7 mouse cellular contexts compared by ENCODE assay signal in genomic region chr11:20594229-20595201, GRCm38 (mm10). TPM values are rescaled to one million over a fixed set of nuclear protein-coding genes. Genes with fewer than 3 reads are reported as not detected.
A peak's percentile ranks its signal among the peaks of the same experiment; 100 is the strongest.
DNase-seq lines count a peak whose midpoint lies in the region; ATAC-seq and TF ChIP-seq lines count a peak whose summit lies in the region.

No protein-coding gene starts in this region.

- no peaks in the 10 kb centered on the region for H3K27me3 ChIP-seq in megakaryocyte, embryonic 14.5 days (replicated peaks)
- no peaks in the 10 kb centered on the region for H3K27me3 ChIP-seq in stomach, postnatal 0 days (ENCODE audit: control insufficient read depth, insufficient read depth, low read length)

- H3K4me2 ChIP-seq in stomach, postnatal 0 days (replicated peaks; ENCODE audit: low read depth), result no peak overlapping the region

- DNase-seq in heart, adult 9 months (ENCODE audit: low spot score in 2 of 2), result peak; percentile 18 to 61
- peak; percentile 55 for DNase-seq in kidney, postnatal 14 days
- DNase-seq in stomach, postnatal 0 days (ENCODE audit: low spot score), result no peak
- DNase-seq in frontal cortex, postnatal 10 days (ENCODE audit: low spot score in 2 of 2), result no peak
- no peak for DNase-seq in right cerebral cortex, postnatal 10 days (ENCODE audit: low spot score in 2 of 2)

- H3K27ac ChIP-seq in stomach, postnatal 0 days (replicated peaks), result peak overlapping the region; percentile 5; the same call in 1 of the 2 replicates

- peak overlapping the region; percentile 3 for H3K4me3 ChIP-seq in megakaryocyte, embryonic 14.5 days (replicated peaks)
- H3K4me3 ChIP-seq in stomach, postnatal 0 days (ENCODE audit: low read depth, low read length), result no peak overlapping the region

- WGBS in stomach, postnatal 0 days, result 56% methylated on average over 22 of the region's 22 CpGs

- H3K36me3 ChIP-seq in megakaryocyte, embryonic 14.5 days (replicated peaks; ENCODE audit: low read length), result peaks cover 2% of the 10 kb centered on the region
- no peaks in the 10 kb centered on the region for H3K36me3 ChIP-seq in stomach, postnatal 0 days (ENCODE audit: control insufficient read depth, insufficient read depth, low read length)

- no peak for TF ChIP-seq EP300 in stomach, postnatal 0 days (optimal IDR thresholded peaks at IDR 0.05)

- H3K9me3 ChIP-seq in megakaryocyte, embryonic 14.5 days, result peaks cover 2% of the 10 kb centered on the region; the same call in 1 of the 2 replicates
- no peaks in the 10 kb centered on the region for H3K9me3 ChIP-seq in stomach, postnatal 0 days (ENCODE audit: control insufficient read depth, low read length)

- TF ChIP-seq CTCF in stomach, postnatal 0 days (IDR thresholded peaks at IDR 0.05; ENCODE audit: low read depth), result no peak

- H3K9ac ChIP-seq in stomach, postnatal 0 days (ENCODE audit: low read length), result no peak overlapping the region

- no peak for ATAC-seq in megakaryocyte, adult 5-6 weeks (ENCODE audit: poor library complexity, severe bottlenecking)
- no peak for ATAC-seq in stomach, postnatal 0 days (ENCODE audit: low FRiP score, low TSS enrichment)

- H3K4me1 ChIP-seq in megakaryocyte, embryonic 14.5 days, result peaks cover 14% of the 10 kb centered on the region
- H3K4me1 ChIP-seq in stomach, postnatal 0 days (replicated peaks; ENCODE audit: control insufficient read depth, insufficient read depth), result no peaks in the 10 kb centered on the region

RNA-seq across cellular contexts. Expression of gene Sertad2, which starts 51.5 kb away (rescaled TPM):
- 11.5 and 20.5 TPM in 2 replicates for polyA plus RNA-seq in megakaryocyte, embryonic 14.5 days (2012; ENCODE audit: insufficient read depth, low replicate concordance)
- 9.1 and 9.7 TPM in 2 replicates for total RNA-seq in megakaryocyte, adult 5-6 weeks (2015)
- total RNA-seq in megakaryocyte, adult 5-6 weeks (2017), result 6.9 and 7.0 TPM in 2 replicates
- polyA plus RNA-seq in stomach, postnatal 0 days (2015; fragmentation: Nextera tagmentation; extraction: Ambion mirVana), result 28.3 and 29.9 TPM in 2 replicates

Comparison
In these comparisons a context has a peak if more than half of its experiments do, and no peak if none do; other contexts are left out.
1. DNase-seq: peak in heart, adult 9 months (2 of 2) and kidney, postnatal 14 days (single experiment); none in stomach, postnatal 0 days (single experiment), frontal cortex, postnatal 10 days (0 of 2) and right cerebral cortex, postnatal 10 days (0 of 2).